Mouse (Mus musculus) spleen, adult 18-20 months (tissue): ENCODE measurements around the gene Vmn1r226.

Source experiments
- DNase-seq, 2 experiments: peaks; one replicate each; pipeline ENCODE4 v3.0.0; 2022; ENCODE audit warnings: mixed read lengths in 2 of 2

The Vmn1r226 gene

GRCm38 (mm10) chr17:20682543-20682942 is at the start of gene Vmn1r226:
Gene Vmn1r226, plus strand, starts transcription at chr17:20682843.
- DNase-seq = no peak

DNA sequence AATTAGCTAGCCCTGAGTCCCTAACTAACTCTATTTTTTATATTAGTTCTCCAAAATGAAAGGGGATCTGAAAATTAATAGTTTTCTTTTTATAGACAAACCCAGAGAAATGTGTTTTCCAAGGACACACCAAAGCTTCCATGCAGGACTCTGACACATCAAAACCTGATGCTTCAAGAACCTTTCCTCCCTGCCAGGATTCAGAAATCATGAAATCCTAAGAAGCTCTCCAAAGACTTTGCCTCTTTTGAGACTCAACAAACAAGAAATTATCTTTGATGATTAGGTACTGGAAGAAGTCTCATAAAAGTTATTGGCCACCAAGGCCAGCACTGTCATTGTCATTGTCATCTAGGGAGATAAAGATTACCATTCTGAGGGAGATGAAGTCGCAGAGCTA is 46.9 kb downstream of the Vmn1r226 start, which contains the start of gene Vmn1r227:
Vmn1r227 (plus strand) TSS at position 301 of the 400 bp plus-strand sequence.
- no peak for DNase-seq
